ENCODE assay signal across 8 mouse cellular contexts in genomic region chr5:109601080-109601479, GRCm38 (mm10).
DNase-seq lines count a peak whose midpoint lies in the region.

No protein-coding gene starts in this region.

- DNase-seq in cerebellum, postnatal 25 days: peak; percentile 8 to 32
- no peak for DNase-seq in cerebellum, adult 9-11 months
- DNase-seq in ovary, postnatal 14 days (ENCODE audit: low spot score): peak; percentile 21
- no peak for DNase-seq in ovary, postnatal 10 days (ENCODE audit: low spot score)
- DNase-seq in brain, adult 2 months (ENCODE audit: low read depth, low spot score): peak; percentile 31
- peak; percentile 19 for DNase-seq in kidney, adult 9 months
- DNase-seq in mesoderm, embryonic 11.5 days (ENCODE audit: low read depth, low spot score): peak; percentile 4
- DNase-seq in T-cell, adult 2 months (ENCODE audit: low spot score): no peak

Comparison
In these comparisons a context has a peak if more than half of its experiments do, and no peak if none do; other contexts are left out.
1. DNase-seq: peak in cerebellum, postnatal 25 days (2 of 2), ovary, postnatal 14 days (single experiment), brain, adult 2 months (single experiment), kidney, adult 9 months (single experiment) and mesoderm, embryonic 11.5 days (single experiment); none in cerebellum, adult 9-11 months (single experiment), ovary, postnatal 10 days (single experiment) and T-cell, adult 2 months (single experiment).